Mouse (Mus musculus) forebrain, embryonic 13.5 days (tissue): ENCODE data around the gene Top2a. TPM values are rescaled to one million over a fixed set of nuclear protein-coding genes. Genes with fewer than 3 reads are reported as not detected.
"Not testable (repeated sequence)": the region's sequence is repeated elsewhere in the genome, so short reads cannot be mapped to it uniquely, and the experiment has no call there.

Experiments
- ATAC-seq: fragments of 200-750 bp; cut with Nextera tagmentation; 2 replicates; pipeline ENCODE4 v1.8.0; 2017
- H3K27ac ChIP-seq: fragments of 300-500 bp; sonication (generic); 2 replicates; pipeline ENCODE4 v1.5.1; 2015; ENCODE audit warnings: inconsistent platforms, mild to moderate bottlenecking, moderate library complexity
- H3K27me3 ChIP-seq: fragments of 300-500 bp; sonication (generic); 2 replicates; pipeline ENCODE4 v1.6.1; 2015; ENCODE audit warnings: mild to moderate bottlenecking, inconsistent platforms
- H3K36me3 ChIP-seq: fragments of 300-500 bp; sonication (generic); 2 replicates; pipeline ENCODE4 v1.6.1; 2015; ENCODE audit warnings: mild to moderate bottlenecking, inconsistent platforms; ENCODE audit not compliant: poor library complexity, severe bottlenecking
- H3K4me1 ChIP-seq: fragments of 300-500 bp; sonication (generic); 2 replicates; pipeline ENCODE4 v1.6.1; 2015; ENCODE audit warnings: inconsistent platforms
- H3K4me2 ChIP-seq: fragments of 300-500 bp; sonication (generic); 2 replicates; pipeline ENCODE4 v1.6.1; 2015; ENCODE audit warnings: inconsistent platforms, mild to moderate bottlenecking, moderate library complexity
- H3K4me3 ChIP-seq: fragments of 300-500 bp; sonication (generic); 2 replicates; pipeline ENCODE4 v1.5.1; 2015; ENCODE audit warnings: mild to moderate bottlenecking, inconsistent platforms
- H3K9ac ChIP-seq: fragments of 300-500 bp; sonication (generic); 2 replicates; pipeline ENCODE4 v1.6.1; 2015; ENCODE audit warnings: mild to moderate bottlenecking, inconsistent platforms
- H3K9me3 ChIP-seq: fragments of 300-500 bp; sonication (generic); replicated peaks from 2 replicates; pipeline ENCODE4 v1.6.1; 2016; ENCODE audit warnings: inconsistent platforms
- WGBS: fragments of 180-500 bp; shearing (Covaris S2); methylation state at CpG from one replicate; pipeline ENCODE4 v1.1.7; 2015; 5-methylcytosine and 5-hydroxymethylcytosine counted together
- polyA plus RNA-seq: library from polyadenylated mRNA; unstranded; fragments of >200 nt; fragmentation: Nextera tagmentation; extraction: Ambion mirVana; gene quantifications from 2 replicates; pipeline ENCODE4 v1.2.1, GENCODE M21; 2015

Top2a gene
- polyA plus RNA-seq, 1 experiment from 2014 or later: 284 TPM

- WGBS: 94% methylated on average over 11 of the region's 11 CpGs
- Histone ChIP-seq H3K4me3 (no peak overlapping the region), H3K4me1 (no peaks in the 10 kb centered on the region), H3K27me3 (no peaks in the 10 kb centered on the region), H3K36me3 (peaks cover 98% of the 10 kb centered on the region), H3K27ac (no peak overlapping the region), H3K9ac (no peak overlapping the region), H3K9me3 (no peaks in the 10 kb centered on the region), H3K4me2 (no peak overlapping the region)
- ATAC-seq: no peak
Measured at GRCm38 (mm10) chr11:98999243-98999642, 24.7 kb downstream of the Top2a start.

- H3K9me3 ChIP-seq: no peaks in the 10 kb centered on the region
Measured at GRCm38 (mm10) chr11:98998776-98999175, 25.2 kb downstream of the Top2a start.

GRCm38 (mm10) chr11:98997659-98998058 lies 26.3 kb downstream of the Top2a start:
- no peak overlapping the region for H3K4me2 ChIP-seq
- no peaks in the 10 kb centered on the region for H3K9me3 ChIP-seq
- 91% methylated on average over 4 of the region's 4 CpGs for WGBS
- ATAC-seq: no peak
- H3K27me3 ChIP-seq: no peaks in the 10 kb centered on the region
- no peak overlapping the region for H3K4me3 ChIP-seq
- H3K4me1 ChIP-seq: no peaks in the 10 kb centered on the region
- no peak overlapping the region for H3K9ac ChIP-seq
- peaks cover 99% of the 10 kb centered on the region for H3K36me3 ChIP-seq
- no peak overlapping the region for H3K27ac ChIP-seq

More at GRCm38 (mm10) chr11:98998776-98999175, 25.2 kb downstream of the Top2a start:
- ATAC-seq: no peak
- Histone ChIP-seq H3K27ac (no peak overlapping the region), H3K36me3 (peaks cover 98% of the 10 kb centered on the region), H3K4me2 (no peak overlapping the region), H3K27me3 (no peaks in the 10 kb centered on the region), H3K4me1 (no peaks in the 10 kb centered on the region), H3K9ac (no peak overlapping the region), H3K4me3 (no peak overlapping the region)

- Histone ChIP-seq H3K4me3 (no peak overlapping the region), H3K4me1 (no peaks in the 10 kb centered on the region), H3K9ac (no peak overlapping the region), H3K27ac (no peak overlapping the region), H3K4me2 (no peak overlapping the region), H3K27me3 (no peaks in the 10 kb centered on the region), H3K36me3 (peaks cover 97% of the 10 kb centered on the region), H3K9me3 (no peaks in the 10 kb centered on the region)
- WGBS: 95% methylated on average over 7 of the region's 7 CpGs
- no peak for ATAC-seq
Measured at GRCm38 (mm10) chr11:98995987-98996386, 28.0 kb downstream of the Top2a start.

GRCm38 (mm10) chr11:98990866-98991265 lies 33.1 kb downstream of the Top2a start:
- Histone ChIP-seq H3K4me1 (no peaks in the 10 kb centered on the region), H3K4me2 (no peak overlapping the region), H3K9ac (no peak overlapping the region), H3K4me3 (no peak overlapping the region), H3K9me3 (no peaks in the 10 kb centered on the region), H3K27me3 (no peaks in the 10 kb centered on the region), H3K27ac (no peak overlapping the region), H3K36me3 (peaks cover 54% of the 10 kb centered on the region)
- 86% methylated on average over 6 of the region's 6 CpGs for WGBS
- ATAC-seq: no peak

GRCm38 (mm10) chr11:98988260-98988659 lies 35.7 kb downstream of the Top2a start:
- not testable (repeated sequence) for H3K27ac ChIP-seq, H3K4me2 ChIP-seq, ATAC-seq, H3K4me3 ChIP-seq, H3K9ac ChIP-seq, H3K4me1 ChIP-seq, H3K9me3 ChIP-seq
- WGBS: 90% methylated on average over 6 of the region's 6 CpGs
- H3K36me3 ChIP-seq: peaks cover 29% of the 10 kb centered on the region
- H3K27me3 ChIP-seq: peaks cover 11% of the 10 kb centered on the region

- no peak for ATAC-seq
Measured at GRCm38 (mm10) chr11:98985542-98985941, 38.4 kb downstream of the Top2a start.

GRCm38 (mm10) chr11:98983551-98983950 lies 40.4 kb downstream of the Top2a start:
- Histone ChIP-seq H3K4me1 (peaks cover 17% of the 10 kb centered on the region; the same call in 1 of the 2 replicates), H3K9me3 (no peaks in the 10 kb centered on the region), H3K27me3 (peaks cover 35% of the 10 kb centered on the region), H3K4me3 (no peak overlapping the region), H3K9ac (no peak overlapping the region), H3K36me3 (peaks cover under 1% of the 10 kb centered on the region; the same call in 1 of the 2 replicates), H3K27ac (no peak overlapping the region), H3K4me2 (no peak overlapping the region)
- ATAC-seq: no peak
- 48% methylated on average over 8 of the region's 8 CpGs for WGBS

More at GRCm38 (mm10) chr11:98985542-98985941, 38.4 kb downstream of the Top2a start:
- no peaks in the 10 kb centered on the region for H3K9me3 ChIP-seq
- H3K4me3 ChIP-seq: no peak overlapping the region
- 94% methylated on average over 7 of the region's 7 CpGs for WGBS
- peaks cover 7% of the 10 kb centered on the region; the same call in 1 of the 2 replicates for H3K36me3 ChIP-seq
- H3K4me1 ChIP-seq: peaks cover 17% of the 10 kb centered on the region; the same call in 1 of the 2 replicates
- H3K4me2 ChIP-seq: no peak overlapping the region
- peaks cover 35% of the 10 kb centered on the region for H3K27me3 ChIP-seq
- no peak overlapping the region for H3K9ac ChIP-seq
- no peak overlapping the region for H3K27ac ChIP-seq

GRCm38 (mm10) chr11:98982773-98983133 lies 41.2 kb downstream of the Top2a start, which contains the start of gene Gjd3:
Gjd3 (minus strand) TSS chr11:98983016.
- H3K4me1 ChIP-seq: peaks cover 17% of the 10 kb centered on the region; the same call in 1 of the 2 replicates
- H3K4me2 ChIP-seq: peak within 1 kb of the TSS; percentile 83
- H3K9ac ChIP-seq: peak within 1 kb of the TSS; percentile 72
- H3K9me3 ChIP-seq: no peaks in the 10 kb centered on the region
- no peaks in the 10 kb centered on the region for H3K36me3 ChIP-seq
- H3K4me3 ChIP-seq: peak within 1 kb of the TSS; percentile 56
- ATAC-seq: 0 out of 2 replicates have a peak, but pooled peaks have one; percentile 13
- H3K27me3 ChIP-seq: peaks cover 35% of the 10 kb centered on the region
- 1% methylated on average over 28 of the region's 28 CpGs for WGBS
- H3K27ac ChIP-seq: peak within 1 kb of the TSS; percentile 71

- Histone ChIP-seq H3K27me3 (peaks cover 35% of the 10 kb centered on the region), H3K4me3 (peak overlapping the region; percentile 56), H3K4me2 (peak overlapping the region; percentile 83), H3K27ac (peak overlapping the region; percentile 71), H3K36me3 (no peaks in the 10 kb centered on the region), H3K4me1 (peaks cover 17% of the 10 kb centered on the region; the same call in 1 of the 2 replicates), H3K9ac (peak overlapping the region; percentile 72), H3K9me3 (no peaks in the 10 kb centered on the region)
- ATAC-seq: peak; percentile 80
- WGBS: under 1% methylated on average over 94 of the region's 94 CpGs
Measured at GRCm38 (mm10) chr11:98981997-98982772, 41.8 kb downstream of the Top2a start.

GRCm38 (mm10) chr11:98981289-98981996 lies 42.5 kb downstream of the Top2a start:
- ATAC-seq: peak; percentile 31; the same call in 1 of the 2 replicates
- Histone ChIP-seq H3K4me3 (peak overlapping the region; percentile 56), H3K27me3 (peaks cover 35% of the 10 kb centered on the region), H3K9ac (peak overlapping the region; percentile 72), H3K4me1 (peaks cover 17% of the 10 kb centered on the region; the same call in 1 of the 2 replicates), H3K36me3 (no peaks in the 10 kb centered on the region), H3K27ac (peak overlapping the region; percentile 71), H3K9me3 (no peaks in the 10 kb centered on the region), H3K4me2 (peak overlapping the region; percentile 83)
- 35% methylated on average over 20 of the region's 20 CpGs for WGBS

GRCm38 (mm10) chr11:98979356-98979755 lies 44.6 kb downstream of the Top2a start:
- no peak overlapping the region for H3K27ac ChIP-seq
- no peak for ATAC-seq
- H3K4me2 ChIP-seq: no peak overlapping the region
- 83% methylated on average over 5 of the region's 5 CpGs for WGBS
- H3K4me3 ChIP-seq: no peak overlapping the region
- peaks cover 17% of the 10 kb centered on the region; the same call in 1 of the 2 replicates for H3K4me1 ChIP-seq
- H3K27me3 ChIP-seq: peaks cover 35% of the 10 kb centered on the region
- H3K9ac ChIP-seq: no peak overlapping the region
- H3K36me3 ChIP-seq: no peaks in the 10 kb centered on the region
- no peaks in the 10 kb centered on the region for H3K9me3 ChIP-seq
